Mouse (Mus musculus) kidney, embryonic 14.5 days (tissue): Measurements from ENCODE around the gene Vav3. TPM values are rescaled to one million over a fixed set of nuclear protein-coding genes. Genes with fewer than 3 reads are reported as not detected.

Experiments used
- ATAC-seq: fragments of 200-750 bp; cut with Nextera tagmentation; 2 replicates; pipeline ENCODE4 v1.8.0; 2017; ENCODE audit warnings: moderate number of reproducible peaks, mild to moderate bottlenecking, moderate TSS enrichment, moderate library complexity; ENCODE audit not compliant: low FRiP score, low TSS enrichment
- H3K27ac ChIP-seq: fragments of 300-500 bp; sonication (generic); 2 replicates; pipeline ENCODE4 v1.5.1; 2014; ENCODE audit warnings: low read depth, mild to moderate bottlenecking, low read length, moderate library complexity, mixed read lengths
- H3K27me3 ChIP-seq: fragments of 300-500 bp; sonication (generic); 2 replicates; pipeline ENCODE4 v1.6.1; 2014; ENCODE audit warnings: mild to moderate bottlenecking, low read length; ENCODE audit not compliant: control insufficient read depth, insufficient read depth
- H3K36me3 ChIP-seq: fragments of 300-500 bp; sonication (generic); 2 replicates; pipeline ENCODE4 v1.6.1; 2014; ENCODE audit warnings: low read length, mixed read lengths; ENCODE audit not compliant: control insufficient read depth, insufficient read depth
- H3K4me1 ChIP-seq: fragments of 300-500 bp; sonication (generic); 2 replicates; pipeline ENCODE4 v1.6.1; 2014; ENCODE audit warnings: low read length, mixed read lengths; ENCODE audit not compliant: control insufficient read depth, insufficient read depth
- H3K4me2 ChIP-seq: fragments of 300-500 bp; sonication (generic); replicated peaks from 2 replicates; pipeline ENCODE4 v1.6.1; 2014; ENCODE audit warnings: low read depth, mild to moderate bottlenecking, low read length
- H3K4me3 ChIP-seq: fragments of 300-500 bp; sonication (generic); 2 replicates; pipeline ENCODE4 v1.5.1; 2014; ENCODE audit warnings: mild to moderate bottlenecking, low read length
- H3K9ac ChIP-seq: fragments of 300-500 bp; sonication (generic); 2 replicates; pipeline ENCODE4 v1.6.1; 2014; ENCODE audit warnings: low read depth, mild to moderate bottlenecking, low read length, moderate library complexity
- H3K9me3 ChIP-seq: fragments of 300-500 bp; sonication (generic); 2 replicates; pipeline ENCODE4 v1.6.1; 2016; ENCODE audit warnings: low read length; ENCODE audit not compliant: control insufficient read depth
- WGBS: fragments of 180-500 bp; shearing (Covaris S2); extraction: QIAGEN DNeasy Blood & Tissue Kit; methylation state at CpG from one replicate; pipeline ENCODE4 v1.1.7; 2014; 5-methylcytosine and 5-hydroxymethylcytosine counted together
- polyA plus RNA-seq: library from polyadenylated mRNA; unstranded; fragments of >200 nt; fragmentation: Nextera tagmentation; extraction: Ambion mirVana; gene quantifications from 2 replicates; pipeline ENCODE4 v1.2.1, GENCODE M21; 2014

Gene Vav3
- polyA plus RNA-seq, 1 experiment from 2014 or later: 25.7 TPM

GRCm38 (mm10) chr3:109525825-109526224, 185.4 kb downstream of the Vav3 start:
- Histone ChIP-seq H3K27ac (no peak overlapping the region), H3K4me1 (no peaks in the 10 kb centered on the region), H3K9me3 (no peaks in the 10 kb centered on the region), H3K4me3 (no peak overlapping the region), H3K36me3 (no peaks in the 10 kb centered on the region), H3K27me3 (no peaks in the 10 kb centered on the region), H3K9ac (no peak overlapping the region), H3K4me2 (no peak overlapping the region)
- no peak for ATAC-seq
- WGBS: 88% methylated on average over 12 of the region's 12 CpGs

- H3K9ac ChIP-seq: no peak overlapping the region
- H3K9me3 ChIP-seq: no peaks in the 10 kb centered on the region
- WGBS: 5% methylated on average over 4 of the region's 4 CpGs
- peak; percentile 72; the same call in 1 of the 2 replicates for ATAC-seq
- H3K36me3 ChIP-seq: no peaks in the 10 kb centered on the region
- H3K4me2 ChIP-seq: no peak overlapping the region
- H3K27me3 ChIP-seq: no peaks in the 10 kb centered on the region
- no peak overlapping the region for H3K4me3 ChIP-seq
- H3K4me1 ChIP-seq: no peaks in the 10 kb centered on the region
- no peak overlapping the region for H3K27ac ChIP-seq
Observed at GRCm38 (mm10) chr3:109526246-109526645, 185.8 kb downstream of the Vav3 start.

GRCm38 (mm10) chr3:109526651-109527050, 186.2 kb downstream of the Vav3 start:
- H3K36me3 ChIP-seq: no peaks in the 10 kb centered on the region
- no peak overlapping the region for H3K27ac ChIP-seq
- H3K4me1 ChIP-seq: no peaks in the 10 kb centered on the region
- H3K27me3 ChIP-seq: no peaks in the 10 kb centered on the region
- ATAC-seq: no peak
- H3K4me2 ChIP-seq: no peak overlapping the region
- H3K9me3 ChIP-seq: no peaks in the 10 kb centered on the region
- no peak overlapping the region for H3K4me3 ChIP-seq
- 65% methylated on average over 8 of the region's 8 CpGs for WGBS
- no peak overlapping the region for H3K9ac ChIP-seq

- WGBS: 84% methylated on average over 4 of the region's 4 CpGs
- Histone ChIP-seq H3K4me1 (no peaks in the 10 kb centered on the region), H3K27me3 (no peaks in the 10 kb centered on the region)
Observed at GRCm38 (mm10) chr3:109528688-109529087, 188.2 kb downstream of the Vav3 start.

GRCm38 (mm10) chr3:109537686-109538085, 197.2 kb downstream of the Vav3 start:
- H3K36me3 ChIP-seq: no peaks in the 10 kb centered on the region
- ATAC-seq: no peak
- H3K4me1 ChIP-seq: no peaks in the 10 kb centered on the region
- H3K4me3 ChIP-seq: no peak overlapping the region
- H3K9me3 ChIP-seq: no peaks in the 10 kb centered on the region
- WGBS: 72% methylated on average over 3 of the region's 3 CpGs
- H3K4me2 ChIP-seq: no peak overlapping the region
- H3K9ac ChIP-seq: no peak overlapping the region
- H3K27me3 ChIP-seq: no peaks in the 10 kb centered on the region
- peak overlapping the region; percentile 13; the same call in 1 of the 2 replicates for H3K27ac ChIP-seq

More at GRCm38 (mm10) chr3:109528688-109529087, 188.2 kb downstream of the Vav3 start:
- no peak for ATAC-seq
- H3K4me3 ChIP-seq: no peak overlapping the region
- no peak overlapping the region for H3K9ac ChIP-seq
- no peaks in the 10 kb centered on the region for H3K36me3 ChIP-seq
- no peak overlapping the region for H3K27ac ChIP-seq
- no peak overlapping the region for H3K4me2 ChIP-seq
- H3K9me3 ChIP-seq: no peaks in the 10 kb centered on the region

GRCm38 (mm10) chr3:109540009-109540408, 199.6 kb downstream of the Vav3 start:
- H3K27ac ChIP-seq: peak overlapping the region; percentile 8; the same call in 1 of the 2 replicates
- WGBS: 54% methylated on average over 4 of the region's 4 CpGs
- no peak for ATAC-seq

GRCm38 (mm10) chr3:109544476-109545221, 204.2 kb downstream of the Vav3 start:
- H3K4me3 ChIP-seq: no peak overlapping the region
- no peak overlapping the region for H3K9ac ChIP-seq
- no peak overlapping the region for H3K4me2 ChIP-seq
- H3K27ac ChIP-seq: no peak overlapping the region
- no peak for ATAC-seq
- H3K4me1 ChIP-seq: no peaks in the 10 kb centered on the region
- 59% methylated on average over 7 of the region's 7 CpGs for WGBS
- H3K27me3 ChIP-seq: no peaks in the 10 kb centered on the region
- no peaks in the 10 kb centered on the region for H3K36me3 ChIP-seq
- no peaks in the 10 kb centered on the region for H3K9me3 ChIP-seq

More at GRCm38 (mm10) chr3:109540009-109540408, 199.6 kb downstream of the Vav3 start:
- Histone ChIP-seq H3K4me1 (no peaks in the 10 kb centered on the region), H3K9me3 (no peaks in the 10 kb centered on the region), H3K4me3 (no peak overlapping the region), H3K36me3 (no peaks in the 10 kb centered on the region), H3K27me3 (no peaks in the 10 kb centered on the region), H3K9ac (no peak overlapping the region), H3K4me2 (no peak overlapping the region)

GRCm38 (mm10) chr3:109557329-109557728, 216.9 kb downstream of the Vav3 start:
- Histone ChIP-seq H3K4me3 (no peak overlapping the region), H3K36me3 (no peaks in the 10 kb centered on the region), H3K4me1 (0 out of 2 replicates have a peak, but pooled peaks cover 15% of the 10 kb centered on the region), H3K9me3 (no peaks in the 10 kb centered on the region), H3K27me3 (no peaks in the 10 kb centered on the region), H3K9ac (no peak overlapping the region), H3K4me2 (no peak overlapping the region), H3K27ac (no peak overlapping the region)
- no peak for ATAC-seq
- 72% methylated on average over 2 of the region's 2 CpGs for WGBS

GRCm38 (mm10) chr3:109561295-109561694, 220.8 kb downstream of the Vav3 start:
- Histone ChIP-seq H3K27ac (no peak overlapping the region), H3K9ac (no peak overlapping the region), H3K4me3 (no peak overlapping the region), H3K27me3 (no peaks in the 10 kb centered on the region), H3K9me3 (no peaks in the 10 kb centered on the region), H3K36me3 (no peaks in the 10 kb centered on the region), H3K4me2 (no peak overlapping the region), H3K4me1 (0 out of 2 replicates have a peak, but pooled peaks cover 15% of the 10 kb centered on the region)
- peak; percentile 93 for ATAC-seq
- 15% methylated on average over 4 of the region's 4 CpGs for WGBS
